Mouse (Mus musculus): Measurements from ENCODE around the gene Cnmd.

GRCm38 (mm10) chr14:79677891-79678687 is 16.1 kb upstream of the Cnmd start:
- TF ChIP-seq CTCF (IDR thresholded peaks at IDR 0.05; ENCODE audit: low read depth) (no peak), EP300 (optimal IDR thresholded peaks at IDR 0.05) (no peak)
